15 mouse cellular contexts compared by ENCODE assay signal in genomic region chr11:54134905-54135304, GRCm38 (mm10).
"Had no signal": no experiment of that assay in that cellular context is flagged by ENCODE, and none has a peak within 500 bp of the region (broad histone marks: within the 10 kb centered on the region; RNA-seq: fewer than 3 reads in every experiment).

No protein-coding gene starts in this region.

- H3K36me3 ChIP-seq: midbrain, embryonic 10.5 days; neural tube, embryonic 13.5 days had no signal

- H3K27me3 ChIP-seq: kidney, embryonic 15.5 days; limb, embryonic 12.5 days; neural tube, embryonic 13.5 days had no signal

- DNase-seq: kidney, adult 2 months; kidney, postnatal 14 days; lung, embryonic 14.5 days; lung, postnatal 14 days; midbrain, embryonic 14.5 days; retina, postnatal 1 day; right cerebral cortex, postnatal 4 days; spleen, adult 18-20 months; thymus, adult 18-20 months; thymus, postnatal 14 days had no signal

- H3K9ac ChIP-seq: kidney, embryonic 15.5 days; limb, embryonic 12.5 days; lung, embryonic 14.5 days; neural tube, embryonic 13.5 days had no signal

- H3K4me1 ChIP-seq: kidney, embryonic 15.5 days; midbrain, embryonic 10.5 days; neural tube, embryonic 13.5 days had no signal

- H3K27ac ChIP-seq: kidney, embryonic 15.5 days; limb, embryonic 12.5 days; midbrain, embryonic 10.5 days; neural tube, embryonic 13.5 days had no signal

- H3K9me3 ChIP-seq: kidney, embryonic 15.5 days; limb, embryonic 12.5 days; midbrain, embryonic 10.5 days; neural tube, embryonic 13.5 days had no signal

- H3K4me3 ChIP-seq: kidney, embryonic 15.5 days; limb, embryonic 12.5 days; midbrain, embryonic 10.5 days; neural tube, embryonic 13.5 days had no signal

- H3K4me2 ChIP-seq: kidney, embryonic 15.5 days; limb, embryonic 12.5 days; lung, embryonic 14.5 days; neural tube, embryonic 13.5 days had no signal

- ATAC-seq: intestine, embryonic 16.5 days had no signal
